Mouse (Mus musculus) layer of hippocampus, adult 8-10 months (tissue): Measurements from ENCODE around the gene Gpx6. TPM values are rescaled to one million over a fixed set of nuclear protein-coding genes. Genes with fewer than 3 reads are reported as not detected.

Experiments used
- DNase-seq, 2 experiments: peaks; one replicate each; pipeline ENCODE4 v3.0.0; 2022; ENCODE audit warnings: low spot score in 2 of 2
- total RNA-seq, 4 experiments: library from RNA; stranded (reverse); gene quantifications; 2 replicates each; pipeline ENCODE4 v1.2.4; 2022

Gene Gpx6
- total RNA-seq, result not detected

GRCm38 (mm10) chr13:21311926-21312325 lies at the start of gene Gpx6:
TSS of gene Gpx6 (plus strand) at chr13:21312125.
- DNase-seq, result no peak

DNA sequence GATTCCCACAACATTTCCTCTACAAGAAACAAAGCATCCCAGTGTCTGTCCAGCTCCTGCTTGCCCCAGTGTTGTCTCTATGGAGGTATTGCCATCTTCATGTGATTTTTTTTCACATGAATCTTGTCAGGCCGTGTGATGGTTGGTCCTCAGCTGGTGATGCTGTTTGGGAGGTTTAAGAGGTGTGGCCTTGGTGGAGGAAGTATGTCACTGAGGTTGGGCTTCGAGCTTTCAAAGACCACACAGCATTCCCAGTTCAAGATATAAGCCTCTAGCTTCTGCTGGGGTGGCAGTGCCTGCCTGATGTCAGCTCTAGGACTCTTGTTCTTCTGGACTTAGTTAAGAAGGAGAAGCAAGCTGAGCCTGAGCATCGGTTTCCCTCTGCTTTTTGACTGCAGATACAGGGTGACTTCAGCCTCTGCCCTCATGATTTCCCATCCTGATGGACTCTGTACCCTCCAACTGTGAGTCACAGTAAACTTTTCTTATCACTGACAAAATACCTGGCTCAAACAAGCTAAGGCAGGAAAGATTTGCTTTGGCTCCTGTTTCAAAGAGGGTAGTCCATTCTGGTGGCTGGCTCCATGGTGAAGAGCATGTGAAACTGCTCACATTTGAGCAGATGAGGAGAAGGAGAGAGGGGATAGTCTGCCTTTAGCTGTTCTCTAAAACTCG lies 49.0 kb upstream of the Gpx6 start:
- DNase-seq, result no peak

- no peak for DNase-seq
Observed at GRCm38 (mm10) chr13:21263910-21264309, 48.0 kb upstream of the Gpx6 start.

GRCm38 (mm10) chr13:21264366-21264765 lies 47.6 kb upstream of the Gpx6 start:
- DNase-seq, result peak in 1 of 2 experiments; percentile 63

- no peak for DNase-seq
Observed at GRCm38 (mm10) chr13:21265736-21266135, 46.2 kb upstream of the Gpx6 start.

DNA sequence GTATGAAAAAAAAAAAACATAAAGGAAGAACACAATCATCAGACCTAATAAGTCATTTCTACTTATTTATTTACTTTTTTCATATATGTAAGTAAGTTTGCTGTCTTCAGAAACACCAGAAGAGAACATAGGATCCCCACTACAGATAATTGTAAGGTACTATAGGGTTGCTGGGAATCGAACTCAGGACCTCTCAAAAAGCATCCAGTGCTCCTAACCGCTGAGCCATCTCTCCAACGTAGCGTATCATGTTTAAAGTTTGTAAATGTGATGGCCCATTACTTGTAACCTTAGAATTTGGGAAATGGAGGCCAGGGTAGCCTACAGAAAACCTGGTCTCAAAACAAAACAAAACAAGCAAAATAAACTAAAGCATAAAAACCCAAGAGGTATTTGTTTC lies 44.4 kb upstream of the Gpx6 start:
- DNase-seq, result no peak

GRCm38 (mm10) chr13:21268262-21268661 lies 43.7 kb upstream of the Gpx6 start:
- DNase-seq, result no peak

DNA sequence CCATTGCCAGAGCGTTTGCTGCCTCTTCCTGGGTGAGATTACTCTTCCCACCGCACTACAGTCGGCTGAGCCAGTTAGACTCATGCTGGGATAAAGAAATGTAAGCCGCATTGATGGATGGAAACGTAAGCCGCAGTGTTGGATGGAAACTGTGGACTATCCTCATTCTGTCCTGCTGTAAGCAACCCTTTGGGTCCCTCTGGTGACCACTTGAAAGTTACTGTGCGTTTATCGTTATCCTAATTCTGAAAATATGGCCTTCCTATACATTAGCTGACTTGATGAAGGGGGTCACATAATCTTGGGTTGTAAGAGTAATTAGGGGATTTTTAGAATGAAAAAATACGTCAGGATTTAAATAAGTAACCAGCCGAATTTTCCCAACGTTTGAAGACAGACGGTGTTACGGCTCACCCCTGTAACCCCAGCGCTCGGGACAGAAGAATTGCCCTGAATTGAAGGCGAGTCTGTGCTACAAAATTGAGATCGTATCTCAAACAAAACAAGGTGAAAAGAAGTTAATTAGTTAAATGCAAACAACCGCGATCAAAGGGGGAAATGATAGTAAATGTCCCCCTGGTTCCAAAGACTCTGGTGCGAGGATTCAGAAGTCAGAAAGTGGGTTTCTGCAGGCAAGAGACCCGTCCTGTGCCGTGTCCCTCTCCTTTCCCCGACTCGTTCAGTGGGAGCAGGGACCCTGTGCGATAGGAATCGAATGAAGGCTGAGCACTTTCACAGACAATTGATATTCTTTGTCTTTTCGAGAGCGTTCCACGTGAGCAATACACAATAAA lies 36.7 kb upstream of the Gpx6 start:
- DNase-seq, result peak; percentile 13 to 39

- peak; percentile 73 to 92 for DNase-seq
Observed at GRCm38 (mm10) chr13:21275815-21276550, 35.9 kb upstream of the Gpx6 start.

- no peak for DNase-seq
Observed at GRCm38 (mm10) chr13:21276551-21276950, 35.4 kb upstream of the Gpx6 start.

- DNase-seq, result no peak
Observed at GRCm38 (mm10) chr13:21279076-21279475, 32.8 kb upstream of the Gpx6 start.

DNA sequence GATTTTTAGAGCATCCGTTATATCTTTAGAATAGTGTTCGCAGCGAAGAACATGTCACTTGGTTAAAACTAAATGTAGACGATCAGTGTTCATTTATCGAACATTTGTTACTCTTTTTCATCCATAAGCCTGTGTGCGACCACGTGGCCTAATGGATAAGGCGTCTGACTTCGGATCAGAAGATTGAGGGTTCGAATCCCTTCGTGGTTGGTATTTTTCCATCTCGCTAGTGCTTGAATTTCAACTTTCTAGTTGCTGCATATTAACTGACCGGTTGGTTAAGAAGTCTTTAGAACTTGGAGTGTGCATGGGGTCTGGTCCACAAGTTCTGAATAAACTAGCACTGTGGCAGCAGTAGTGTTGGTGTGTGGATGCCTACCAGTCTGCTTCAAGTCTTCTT lies 32.4 kb upstream of the Gpx6 start:
- DNase-seq, result peak; percentile 82 to 92

GRCm38 (mm10) chr13:21292631-21293030 lies 19.3 kb upstream of the Gpx6 start, which contains the start of gene Gpx5:
TSS of gene Gpx5 (minus strand) at chr13:21292731.
- DNase-seq, result no peak

DNA sequence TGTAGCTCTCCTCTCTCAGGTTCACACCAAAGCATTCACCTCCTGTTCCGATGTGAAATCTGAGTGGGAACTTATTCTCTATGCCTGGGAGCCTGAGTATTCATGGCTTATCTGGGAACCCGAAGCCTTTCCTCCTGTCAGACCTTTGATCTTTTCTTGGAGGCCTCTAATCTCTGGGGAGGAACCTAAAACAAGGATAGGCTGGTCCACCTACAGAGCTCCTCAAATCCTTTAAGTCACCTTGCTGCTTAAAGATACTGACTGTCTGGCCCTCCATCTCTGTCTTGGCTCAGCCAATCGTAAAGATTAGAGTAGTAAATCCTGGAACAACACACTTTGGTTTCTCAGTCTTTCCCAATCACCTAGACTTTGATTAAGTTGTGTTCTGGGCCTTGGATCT lies 13.4 kb upstream of the Gpx6 start:
- no peak for DNase-seq

- DNase-seq, result no peak
Observed at GRCm38 (mm10) chr13:21304483-21305066, 7.3 kb upstream of the Gpx6 start.

DNA sequence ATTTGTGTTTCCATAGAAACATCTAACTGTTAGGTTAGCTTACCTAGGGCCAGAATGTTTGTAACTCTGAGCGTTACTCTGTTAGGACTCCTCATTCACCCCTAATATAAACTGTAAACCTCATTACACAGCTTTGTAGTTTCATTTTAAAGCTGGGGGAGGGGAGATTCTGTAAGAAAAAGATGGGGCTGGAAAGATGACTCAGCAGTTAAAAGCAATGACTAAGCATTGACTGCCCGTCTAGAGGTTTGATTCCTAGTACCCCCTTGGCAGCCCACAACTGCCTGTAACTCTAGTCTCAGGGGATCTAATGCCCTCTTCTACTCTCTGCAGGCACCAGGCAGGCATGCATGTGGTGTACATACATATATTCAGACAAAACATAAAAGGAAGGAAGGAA lies 2.1 kb upstream of the Gpx6 start:
- no peak for DNase-seq

- no peak for DNase-seq
Observed at GRCm38 (mm10) chr13:21312854-21313253, 929 bp downstream of the Gpx6 start.

- no peak for DNase-seq
Observed at GRCm38 (mm10) chr13:21313903-21314302, 2.0 kb downstream of the Gpx6 start.

DNA sequence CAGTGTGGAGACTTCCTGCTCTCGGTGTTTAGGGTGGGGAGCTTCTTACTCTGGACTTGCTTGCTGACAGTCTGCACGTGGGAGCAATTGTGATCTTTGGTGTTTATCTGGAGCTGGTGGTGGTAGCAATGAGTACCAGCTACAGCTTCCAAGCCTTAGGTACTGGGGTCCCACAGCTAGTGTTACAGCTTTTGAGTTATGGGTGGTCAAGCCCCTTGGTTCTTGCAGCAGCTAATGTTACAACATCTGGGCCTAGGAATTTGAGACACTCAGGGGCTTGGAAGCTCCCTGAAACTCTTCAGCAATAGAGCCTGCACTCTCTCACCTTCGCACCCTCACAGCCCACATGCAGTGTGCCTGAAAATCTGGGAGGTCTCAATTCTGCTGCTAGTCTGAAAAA lies 8.3 kb downstream of the Gpx6 start:
- no peak for DNase-seq

- peak in 1 of 2 experiments; percentile 27 for DNase-seq
Observed at GRCm38 (mm10) chr13:21321890-21322494, 10.1 kb downstream of the Gpx6 start.
